Mouse (Mus musculus) liver, adult 2 months (tissue): Measurements from ENCODE around the gene Kmt2a. TPM values are rescaled to one million over a fixed set of nuclear protein-coding genes. Genes with fewer than 3 reads are reported as not detected.

Source experiments
- DNase-seq: peaks from one replicate; pipeline ENCODE4 v3.0.0-alpha.2; 2011; ENCODE audit warnings: low read depth, low spot score; ENCODE audit errors: extremely low read depth
- H3K27ac ChIP-seq: fragments of 200-500 bp; replicated peaks from 2 replicates; pipeline ENCODE4 v1.5.1; 2012; ENCODE audit warnings: low read depth, mild to moderate bottlenecking, control low read depth, inconsistent platforms, low read length; ENCODE audit not compliant: insufficient read depth
- H3K27me3 ChIP-seq: fragments of 200-500 bp; 2 replicates; pipeline ENCODE4 v1.6.1; 2012; ENCODE audit warnings: mild to moderate bottlenecking, moderate library complexity, low read length, inconsistent platforms; ENCODE audit not compliant: control insufficient read depth, insufficient read depth
- H3K36me3 ChIP-seq: fragments of 200-500 bp; 2 replicates; pipeline ENCODE4 v1.6.1; 2012; ENCODE audit warnings: low read length, inconsistent platforms; ENCODE audit not compliant: control insufficient read depth, insufficient read depth
- H3K4me1 ChIP-seq: fragments of 200-500 bp; 2 replicates; pipeline ENCODE4 v1.6.1; 2011; ENCODE audit warnings: low read length; ENCODE audit not compliant: control insufficient read depth, insufficient read depth
- H3K4me3 ChIP-seq: fragments of 200-500 bp; 2 replicates; pipeline ENCODE4 v1.5.1; 2011; ENCODE audit warnings: low read depth, mild to moderate bottlenecking, control low read depth, low read length, moderate library complexity; ENCODE audit not compliant: insufficient read depth
- H3K79me2 ChIP-seq: fragments of 200-500 bp; 2 replicates; pipeline ENCODE4 v1.6.1; 2012; ENCODE audit warnings: inconsistent platforms, mild to moderate bottlenecking, low read length, moderate library complexity; ENCODE audit not compliant: control insufficient read depth, insufficient read depth
- H3K9ac ChIP-seq: fragments of 200-500 bp; 2 replicates; pipeline ENCODE4 v1.6.1; 2012; ENCODE audit warnings: low read depth, mild to moderate bottlenecking, control low read depth, inconsistent platforms, low read length
- CTCF ChIP-seq: fragments of 200-500 bp; IDR thresholded peaks from 2 replicates; pipeline ENCODE4 v1.5.1; 2011; ENCODE audit warnings: low read depth, low read length, control low read depth
- POLR2A ChIP-seq: fragments of 200-500 bp; IDR thresholded peaks from 2 replicates; pipeline ENCODE4 v1.6.1; 2011; ENCODE audit warnings: low read length, control low read depth; ENCODE audit not compliant: insufficient read depth; ENCODE audit errors: extremely low read depth
- WGBS: fragments of 180-500 bp; shearing (Covaris S2); methylation state at CpG from one replicate; pipeline ENCODE4 v1.1.7; 2018; 5-methylcytosine and 5-hydroxymethylcytosine counted together
- polyA plus RNA-seq: library from polyadenylated mRNA; depleted of rRNA; stranded (reverse); fragments of >200 nt; gene quantifications from 2 replicates; pipeline ENCODE4 v1.2.3, GENCODE M21; 2012
- total RNA-seq: library from RNA; depleted of rRNA; stranded (reverse); fragments of >200 nt; gene quantifications from 2 replicates; pipeline ENCODE4 v1.2.3, GENCODE M21; 2014

The Kmt2a gene
- total and polyA plus RNA-seq, 2 experiments: 1.9 to 5.3 TPM

GRCm38 (mm10) chr9:44810316-44810715 lies 70.8 kb downstream of the Kmt2a start:
- H3K4me1 ChIP-seq: peaks cover 1% of the 10 kb centered on the region; the same call in 1 of the 2 replicates
- no peaks in the 10 kb centered on the region for H3K79me2 ChIP-seq
- no peak overlapping the region for H3K9ac ChIP-seq
- H3K36me3 ChIP-seq: peaks cover 66% of the 10 kb centered on the region
- TF ChIP-seq CTCF (no peak), POLR2A (no peak)
- no peak for DNase-seq
- H3K27me3 ChIP-seq: no peaks in the 10 kb centered on the region
- H3K27ac ChIP-seq: no peak overlapping the region
- 86% methylated on average over 10 of the region's 10 CpGs for WGBS
- no peak overlapping the region for H3K4me3 ChIP-seq

DNA sequence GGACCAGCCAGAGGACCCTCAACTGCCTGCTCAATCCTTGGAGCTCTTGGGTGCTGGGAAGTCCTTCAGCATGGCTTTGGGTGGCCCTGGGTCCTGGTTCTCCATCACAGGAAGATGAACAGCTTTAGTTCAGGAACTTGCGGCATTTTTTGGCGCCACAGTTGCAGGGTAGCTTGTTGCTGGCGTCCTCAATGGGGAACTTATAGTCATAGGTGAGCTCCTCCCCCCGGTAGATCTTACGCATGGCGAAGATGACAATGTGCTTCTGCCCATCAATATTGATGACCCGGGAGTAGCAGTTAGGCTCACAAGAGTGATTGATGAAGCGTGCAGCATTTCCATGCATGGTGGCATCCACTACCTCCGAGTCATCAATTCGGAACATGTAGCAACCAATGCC lies 73.3 kb downstream of the Kmt2a start:
- Histone ChIP-seq H3K27ac (no peak overlapping the region), H3K4me1 (peaks cover 6% of the 10 kb centered on the region; the same call in 1 of the 2 replicates), H3K9ac (no peak overlapping the region), H3K27me3 (no peaks in the 10 kb centered on the region), H3K4me3 (no peak overlapping the region), H3K36me3 (peaks cover 46% of the 10 kb centered on the region), H3K79me2 (no peaks in the 10 kb centered on the region)
- DNase-seq: no peak
- TF ChIP-seq CTCF: no peak
- TF ChIP-seq POLR2A: no peak
- WGBS: 97% methylated on average over 10 of the region's 10 CpGs

DNA sequence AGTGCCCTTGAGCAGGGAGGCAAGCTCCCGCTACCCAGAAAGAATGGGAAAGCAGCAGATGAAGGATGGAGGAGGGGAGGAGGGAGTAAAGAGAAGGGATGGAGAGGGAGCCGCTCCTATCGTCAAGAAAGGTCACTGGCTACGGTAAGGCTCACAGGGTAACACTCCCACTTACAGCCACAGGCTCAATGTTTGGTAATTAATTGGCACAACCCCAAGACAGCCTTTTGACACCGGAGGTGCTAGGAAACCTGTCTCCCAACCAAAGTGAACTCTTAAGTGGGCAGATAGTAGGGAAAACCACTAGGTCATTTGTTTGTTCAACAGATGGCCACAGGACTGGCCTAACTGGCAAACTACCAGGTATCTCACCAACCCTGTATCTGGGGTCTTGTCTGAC lies 74.0 kb downstream of the Kmt2a start:
- peaks cover 42% of the 10 kb centered on the region for H3K36me3 ChIP-seq
- no peaks in the 10 kb centered on the region for H3K27me3 ChIP-seq
- H3K9ac ChIP-seq: no peak overlapping the region
- no peak for DNase-seq
- WGBS: 67% methylated on average over 5 of the region's 5 CpGs
- no peak overlapping the region for H3K4me3 ChIP-seq
- no peak for TF ChIP-seq CTCF
- no peak for TF ChIP-seq POLR2A
- H3K79me2 ChIP-seq: peaks cover 5% of the 10 kb centered on the region; the same call in 1 of the 2 replicates
- H3K4me1 ChIP-seq: peaks cover 6% of the 10 kb centered on the region; the same call in 1 of the 2 replicates
- H3K27ac ChIP-seq: no peak overlapping the region

GRCm38 (mm10) chr9:44805536-44805935 lies 75.6 kb downstream of the Kmt2a start:
- Histone ChIP-seq H3K4me1 (peaks cover 7% of the 10 kb centered on the region; the same call in 1 of the 2 replicates), H3K36me3 (peaks cover 37% of the 10 kb centered on the region), H3K27ac (no peak overlapping the region; the same call in 1 of the 2 replicates), H3K79me2 (peaks cover 7% of the 10 kb centered on the region; the same call in 1 of the 2 replicates), H3K4me3 (no peak overlapping the region), H3K27me3 (no peaks in the 10 kb centered on the region), H3K9ac (no peak overlapping the region)
- WGBS: 87% methylated on average over 5 of the region's 5 CpGs
- TF ChIP-seq POLR2A: no peak
- no peak for TF ChIP-seq CTCF
- peak; percentile 66 for DNase-seq

- Histone ChIP-seq H3K9ac (no peak overlapping the region; the same call in 1 of the 2 replicates), H3K4me3 (peak overlapping the region; percentile 23; the same call in 1 of the 2 replicates), H3K4me1 (peaks cover 11% of the 10 kb centered on the region), H3K79me2 (peaks cover 7% of the 10 kb centered on the region; the same call in 1 of the 2 replicates), H3K27me3 (no peaks in the 10 kb centered on the region), H3K36me3 (peaks cover 35% of the 10 kb centered on the region), H3K27ac (peak overlapping the region; percentile 82)
- TF ChIP-seq CTCF (no peak), POLR2A (no peak)
- peak; percentile 92 for DNase-seq
- 70% methylated on average over 10 of the region's 10 CpGs for WGBS
Observed at GRCm38 (mm10) chr9:44804678-44805077, 76.4 kb downstream of the Kmt2a start.

- Histone ChIP-seq H3K4me3 (peak within 1 kb of the TSS; percentile 58), H3K4me1 (peaks cover 20% of the 10 kb centered on the region), H3K9ac (peak within 1 kb of the TSS; percentile 70), H3K79me2 (peaks cover 7% of the 10 kb centered on the region; the same call in 1 of the 2 replicates), H3K27ac (peak within 1 kb of the TSS; percentile 91), H3K27me3 (no peaks in the 10 kb centered on the region), H3K36me3 (peaks cover 22% of the 10 kb centered on the region; the same call in 1 of the 2 replicates)
- peak; percentile 95 for DNase-seq
- 15% methylated on average over 4 of the region's 4 CpGs for WGBS
- TF ChIP-seq CTCF (no peak), POLR2A (peak; percentile 92)
Observed at GRCm38 (mm10) chr9:44802808-44803450, 78.2 kb downstream of the Kmt2a start, which contains the start of gene Ttc36. TSS of gene Ttc36 (minus strand) at chr9:44803072.
